ENCODE assay signal across 9 mouse cellular contexts in the genomic region with DNA sequence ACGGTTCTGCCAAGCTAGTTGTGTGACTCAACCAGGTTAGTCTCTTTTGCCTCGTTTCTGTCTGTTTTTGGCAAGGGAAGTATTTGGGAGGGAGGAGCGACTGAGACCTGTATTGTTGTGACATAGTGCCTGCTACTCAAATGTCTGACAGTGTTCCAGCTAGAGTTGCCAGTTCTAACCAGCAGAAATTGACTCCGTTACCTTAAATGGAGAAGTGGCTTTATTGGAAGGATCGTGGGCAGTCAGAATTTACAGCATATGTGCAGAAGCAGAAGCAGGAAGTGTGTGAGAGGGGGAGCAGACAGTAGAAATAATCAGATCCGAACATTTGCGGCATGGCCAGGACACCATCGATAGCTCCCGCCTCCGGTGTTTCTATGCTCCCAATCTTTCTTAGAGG. TPM values are rescaled to one million over a fixed set of nuclear protein-coding genes. Genes with fewer than 3 reads are reported as not detected.
A peak's percentile ranks its signal among the peaks of the same experiment; 100 is the strongest.
DNase-seq lines count a peak whose midpoint lies in the region.
"Had no signal": no experiment of that assay in that cellular context is flagged by ENCODE, and none has a peak within 500 bp of the region (broad histone marks: within the 10 kb centered on the region; RNA-seq: fewer than 3 reads in every experiment).

No protein-coding gene starts in this region.

- no peaks in the 10 kb centered on the region for H3K36me3 ChIP-seq in splenic B cell, adult 2 months (ENCODE audit: control insufficient read depth, insufficient read depth, low read length, poor library complexity, severe bottlenecking)
- H3K36me3 ChIP-seq: heart, embryonic 15.5 days had no signal

- DNase-seq in adrenal gland, postnatal 10 days, result peak; percentile 27
- no peak for DNase-seq in adrenal gland, adult 18-20 months (ENCODE audit: low spot score in 2 of 2)
- DNase-seq in lung, postnatal 36 days, result peak; percentile 50
- no peak for DNase-seq in lung, postnatal 25 days (ENCODE audit: low spot score)
- peak; percentile 26 to 45 for DNase-seq in layer of hippocampus, adult 8-10 months (ENCODE audit: low spot score in 2 of 2)
- peak; percentile 32 for DNase-seq in splenic B cell, adult 2 months (ENCODE audit: low read depth, low spot score)
- no peak for DNase-seq in gastrocnemius, postnatal 25 days
- no peak for DNase-seq in cerebellum, adult 9-10 months

- no peaks in the 10 kb centered on the region for H3K27me3 ChIP-seq in splenic B cell, adult 2 months (ENCODE audit: control insufficient read depth, insufficient read depth, low read length, poor library complexity, severe bottlenecking)

RNA-seq across cellular contexts. Expression of gene Dlx2, which starts 51.8 kb away (rescaled TPM):
- total RNA-seq in adrenal gland, postnatal 10 days (2021), result under 1 TPM; 0.09 to 0.24 TPM
- total RNA-seq in adrenal gland, adult 18-20 months (2021), result under 1 TPM; 0.50 to 0.54 TPM
- total RNA-seq in layer of hippocampus, adult 8-10 months (2022), result 1 to 10 TPM; 3.6 to 4.9 (median 4.7) TPM
- not detected for total RNA-seq in gastrocnemius, postnatal 25 days (2021)

Comparison
In these comparisons a context has a peak if more than half of its experiments do, and no peak if none do; other contexts are left out.
1. DNase-seq: peak in adrenal gland, postnatal 10 days (single experiment), lung, postnatal 36 days (single experiment), layer of hippocampus, adult 8-10 months (2 of 2) and splenic B cell, adult 2 months (single experiment); none in adrenal gland, adult 18-20 months (0 of 2), lung, postnatal 25 days (single experiment), gastrocnemius, postnatal 25 days (single experiment) and cerebellum, adult 9-10 months (single experiment).